Comparison of ENCODE assay signal across 8 mouse cellular contexts in the genomic region with DNA sequence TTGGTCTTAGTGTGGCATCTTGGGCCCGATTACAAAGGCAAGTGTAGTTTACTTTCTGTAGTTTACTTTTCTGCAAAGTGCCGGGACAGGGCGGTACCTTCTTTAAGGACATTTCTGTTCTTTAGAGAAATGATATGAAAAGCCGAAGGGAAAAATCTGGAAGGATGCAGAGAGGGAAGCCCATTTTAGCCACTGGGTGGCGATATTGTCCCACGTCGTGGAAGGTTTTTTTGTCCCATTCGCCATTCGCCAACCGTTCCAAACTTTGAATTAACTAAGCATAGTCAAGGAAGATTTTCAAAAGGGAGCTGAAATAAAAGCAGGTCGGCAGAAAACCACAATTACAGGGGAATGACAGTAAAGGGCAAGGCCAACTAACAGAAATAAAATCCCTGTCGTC. TPM values are rescaled to one million over a fixed set of nuclear protein-coding genes. Genes with fewer than 3 reads are reported as not detected.
A peak's percentile ranks its signal among the peaks of the same experiment; 100 is the strongest.
DNase-seq lines count a peak whose midpoint lies in the region; ATAC-seq and TF ChIP-seq lines count a peak whose summit lies in the region.

No protein-coding gene starts in this region.

- peaks cover 2 to 5% of the 10 kb centered on the region in 2 experiments; a peak in 2 of 4 replicates for H3K27me3 ChIP-seq in MEL (ENCODE audit: control insufficient read depth in 1 of 2, insufficient read depth in 2 of 2, low read length in 2 of 2)
- H3K27me3 ChIP-seq in forebrain, embryonic 11.5 days (ENCODE audit: control insufficient read depth, insufficient read depth, low read length): no peaks in the 10 kb centered on the region
- no peaks in the 10 kb centered on the region for H3K27me3 ChIP-seq in heart, embryonic 16.5 days (ENCODE audit: control insufficient read depth, insufficient read depth, low read length)
- no peaks in the 10 kb centered on the region for H3K27me3 ChIP-seq in lung, embryonic 16.5 days (ENCODE audit: control insufficient read depth, insufficient read depth, low read depth, low read length)

- 0 out of 2 replicates have a peak, but pooled peaks have one; percentile 33 for ATAC-seq in forebrain, embryonic 11.5 days (replicated peaks; ENCODE audit: low FRiP score)
- ATAC-seq in heart, embryonic 16.5 days (replicated peaks; ENCODE audit: extremely low read depth, insufficient read depth, low FRiP score): no peak
- peak; percentile 45; the same call in 1 of the 2 replicates for ATAC-seq in lung, embryonic 16.5 days (ENCODE audit: low read depth)
- ATAC-seq in activated CD4-positive, CD25-positive, alpha-beta regulatory T cell, adult 4 months: no peak

- H3K4me3 ChIP-seq in MEL (ENCODE audit: control insufficient read depth in 1 of 2, insufficient read depth in 1 of 2, low read depth in 2 of 2, low read length in 2 of 2): no peak overlapping the region
- no peak overlapping the region for H3K4me3 ChIP-seq in bone marrow macrophage, adult 2 months (ENCODE audit: insufficient read depth, low read length)
- H3K4me3 ChIP-seq in forebrain, embryonic 11.5 days (ENCODE audit: low read depth, low read length): no peak overlapping the region
- peak overlapping the region; percentile 12 for H3K4me3 ChIP-seq in heart, embryonic 16.5 days (ENCODE audit: low read length)
- H3K4me3 ChIP-seq in lung, embryonic 16.5 days (ENCODE audit: low read length): peak overlapping the region; percentile 13; the same call in 1 of the 2 replicates

- peak; percentile 66 for DNase-seq in MEL (ENCODE audit: low read depth, low spot score)
- DNase-seq in forebrain, embryonic 11.5 days (ENCODE audit: low spot score): peak; percentile 84
- DNase-seq in large intestine, adult 2 months (ENCODE audit: low read depth, low spot score): peak; percentile 47
- DNase-seq in retina, postnatal 1 day: peak; percentile 77

- TF ChIP-seq CTCF in MEL (IDR thresholded peaks at IDR 0.05 in 2 of 3, conservative IDR thresholded peaks at IDR 0.05 in 1 of 3; ENCODE audit: control insufficient read depth in 1 of 3, insufficient read depth in 1 of 3, low read depth in 2 of 3, low read length in 3 of 3, poor library complexity in 1 of 3, severe bottlenecking in 1 of 3): peak; percentile 75 to 86 (median 78)
- TF ChIP-seq CTCF in bone marrow macrophage, adult 2 months (IDR thresholded peaks at IDR 0.05; ENCODE audit: low read depth, low read length): peak; percentile 65

- no peak overlapping the region for H3K4me2 ChIP-seq in forebrain, embryonic 11.5 days (ENCODE audit: low read depth, low read length, severe bottlenecking)
- H3K4me2 ChIP-seq in heart, embryonic 16.5 days (ENCODE audit: low read depth, low read length): peak overlapping the region; percentile 45
- peak overlapping the region; percentile 50 for H3K4me2 ChIP-seq in lung, embryonic 16.5 days (ENCODE audit: low read depth, low read length)

- H3K4me1 ChIP-seq in MEL (ENCODE audit: control insufficient read depth in 1 of 2, insufficient read depth in 2 of 2, low read length in 2 of 2): no peaks in the 10 kb centered on the region
- no peaks in the 10 kb centered on the region for H3K4me1 ChIP-seq in bone marrow macrophage, adult 2 months (ENCODE audit: control insufficient read depth, insufficient read depth, low read length)
- no peaks in the 10 kb centered on the region for H3K4me1 ChIP-seq in forebrain, embryonic 11.5 days (replicated peaks; ENCODE audit: control insufficient read depth, insufficient read depth, low read length)
- peaks cover 2% of the 10 kb centered on the region; the same call in 1 of the 2 replicates for H3K4me1 ChIP-seq in heart, embryonic 16.5 days (ENCODE audit: control insufficient read depth, insufficient read depth, low read length)
- H3K4me1 ChIP-seq in lung, embryonic 16.5 days (replicated peaks; ENCODE audit: control insufficient read depth, insufficient read depth, low read length): no peaks in the 10 kb centered on the region

- TF ChIP-seq RAD21 in MEL (IDR thresholded peaks at IDR 0.05; ENCODE audit: low read depth, low read length): peak; percentile 92

- H3K9ac ChIP-seq in MEL (ENCODE audit: control insufficient read depth, low read depth, low read length, poor library complexity, severe bottlenecking): no peak overlapping the region
- H3K9ac ChIP-seq in forebrain, embryonic 11.5 days (ENCODE audit: low read length): no peak overlapping the region
- peak overlapping the region; percentile 38; the same call in 1 of the 2 replicates for H3K9ac ChIP-seq in heart, embryonic 16.5 days (ENCODE audit: low read length)
- H3K9ac ChIP-seq in lung, embryonic 16.5 days (ENCODE audit: low read length): no peak overlapping the region

- H3K36me3 ChIP-seq in MEL (ENCODE audit: control insufficient read depth in 1 of 2, insufficient read depth in 2 of 2, low read length in 2 of 2): no peaks in the 10 kb centered on the region
- H3K36me3 ChIP-seq in forebrain, embryonic 11.5 days (ENCODE audit: control insufficient read depth, insufficient read depth, low read length): no peaks in the 10 kb centered on the region
- H3K36me3 ChIP-seq in heart, embryonic 16.5 days (ENCODE audit: control insufficient read depth, insufficient read depth): no peaks in the 10 kb centered on the region
- no peaks in the 10 kb centered on the region for H3K36me3 ChIP-seq in lung, embryonic 16.5 days (ENCODE audit: control insufficient read depth, insufficient read depth, low read length)

- no peaks in the 10 kb centered on the region for H3K9me3 ChIP-seq in MEL (replicated peaks; ENCODE audit: insufficient read depth, low read length)
- H3K9me3 ChIP-seq in forebrain, embryonic 11.5 days (ENCODE audit: control insufficient read depth, low read length): no peaks in the 10 kb centered on the region
- H3K9me3 ChIP-seq in heart, embryonic 16.5 days (replicated peaks; ENCODE audit: control insufficient read depth, low read length): no peaks in the 10 kb centered on the region
- no peaks in the 10 kb centered on the region for H3K9me3 ChIP-seq in lung, embryonic 16.5 days (ENCODE audit: control insufficient read depth, low read length)

- WGBS in forebrain, embryonic 11.5 days: 7% methylated on average over 12 of the region's 12 CpGs
- 5% methylated on average over 12 of the region's 12 CpGs for WGBS in heart, embryonic 16.5 days
- 2% methylated on average over 12 of the region's 12 CpGs for WGBS in large intestine, adult 2 months
- WGBS in lung, embryonic 16.5 days: 3% methylated on average over 12 of the region's 12 CpGs

- no peak for TF ChIP-seq POLR2A in MEL (IDR thresholded peaks at IDR 0.05; ENCODE audit: control insufficient read depth in 1 of 2, insufficient read depth in 1 of 2, low read depth in 1 of 2, low read length in 2 of 2, poor library complexity in 1 of 2)
- no peak for TF ChIP-seq POLR2A in bone marrow macrophage, adult 2 months (IDR thresholded peaks at IDR 0.05; ENCODE audit: borderline replicate concordance, low read depth, low read length)

- H3K79me2 ChIP-seq in MEL (ENCODE audit: control insufficient read depth, insufficient read depth, low read length, poor library complexity): no peaks in the 10 kb centered on the region

- no peak overlapping the region for H3K27ac ChIP-seq in MEL (ENCODE audit: control insufficient read depth, low read depth, low read length)
- H3K27ac ChIP-seq in bone marrow macrophage, adult 2 months (ENCODE audit: insufficient read depth, low read depth, low read length): no peak overlapping the region
- no peak overlapping the region for H3K27ac ChIP-seq in forebrain, embryonic 11.5 days (ENCODE audit: low read depth, low read length)
- no peak overlapping the region for H3K27ac ChIP-seq in heart, embryonic 16.5 days (ENCODE audit: low read length)
- no peak overlapping the region for H3K27ac ChIP-seq in lung, embryonic 16.5 days (ENCODE audit: low read length)

- TF ChIP-seq EP300 in MEL (IDR thresholded peaks at IDR 0.05; ENCODE audit: low read depth in 1 of 2, low read length in 2 of 2): no peak

TF ChIP-seq in MEL, 35 proteins besides CTCF, POLR2A, EP300 and RAD21:
- TF ChIP-seq ZNF384 (IDR thresholded peaks at IDR 0.05; ENCODE audit: low read depth, low read length): peak; percentile 53; the same call in 1 of the 2 replicates
- TF ChIP-seq ZC3H11A (IDR thresholded peaks at IDR 0.05; ENCODE audit: low read depth, low read length): peak; percentile 60
- TF ChIP-seq SMC3 (IDR thresholded peaks at IDR 0.05; ENCODE audit: low read depth, low read length): peak; percentile 67
- no peak for TF ChIP-seq GABPA (IDR thresholded peaks at IDR 0.05; ENCODE audit: low read depth, low read length)

RNA-seq across cellular contexts. Expression of a gene that starts 13.3 kb away (rescaled TPM):
- total RNA-seq in MEL (2012; rRNA removed): 9.2 and 9.7 TPM in 2 replicates
- 10 to 100 TPM in 1 of 2 experiments, not detected in 1; 13.6 TPM for polyA plus RNA-seq in MEL (2012; ENCODE audit: insufficient read depth in 1 of 2, insufficient read length in 2 of 2, low read depth in 1 of 2, low replicate concordance in 2 of 2, missing spikeins in 1 of 2)
- 6.5 and 7.7 TPM in 2 replicates for polyA plus RNA-seq in bone marrow macrophage, adult 2 months (2012; ENCODE audit: insufficient read depth, insufficient read length, missing spikeins)
- 19.9 and 21.1 TPM in 2 replicates for polyA plus RNA-seq in forebrain, embryonic 11.5 days (2014; fragmentation: Nextera tagmentation; extraction: Ambion mirVana)
- polyA plus RNA-seq in heart, embryonic 16.5 days (2015; fragmentation: Nextera tagmentation; extraction: Ambion mirVana): 15.1 and 15.2 TPM in 2 replicates
- 1.9 and 2.5 TPM in 2 replicates for polyA plus RNA-seq in large intestine, adult 2 months (2012; rRNA removed)
- polyA plus RNA-seq in lung, embryonic 16.5 days (2015; fragmentation: Nextera tagmentation; extraction: Ambion mirVana): 12.4 and 13.7 TPM in 2 replicates
- polyA plus RNA-seq in activated CD4-positive, CD25-positive, alpha-beta regulatory T cell, adult 4 months (2017; shearing (Covaris generic)): 1 to 10 TPM; 6.0 to 8.9 TPM

RNA-seq across cellular contexts. Expression of a gene that starts 38.5 kb away (rescaled TPM):
- 0.31 TPM in 1 of 2 replicates, not detected in the other for total RNA-seq in MEL (2012; rRNA removed)
- polyA plus RNA-seq in MEL (2012; ENCODE audit: insufficient read depth in 1 of 2, insufficient read length in 2 of 2, low read depth in 1 of 2, low replicate concordance in 2 of 2, missing spikeins in 1 of 2): under 1 TPM in 1 of 2 experiments, not detected in 1; 0.52 TPM
- polyA plus RNA-seq in bone marrow macrophage, adult 2 months (2012; ENCODE audit: insufficient read depth, insufficient read length, missing spikeins): not detected in 2 replicates
- polyA plus RNA-seq in forebrain, embryonic 11.5 days (2014; fragmentation: Nextera tagmentation; extraction: Ambion mirVana): not detected in 2 replicates
- 0.30 TPM in 1 of 2 replicates, not detected in the other for polyA plus RNA-seq in heart, embryonic 16.5 days (2015; fragmentation: Nextera tagmentation; extraction: Ambion mirVana)
- 0.24 and 0.40 TPM in 2 replicates for polyA plus RNA-seq in large intestine, adult 2 months (2012; rRNA removed)
- not detected in 2 replicates for polyA plus RNA-seq in lung, embryonic 16.5 days (2015; fragmentation: Nextera tagmentation; extraction: Ambion mirVana)
- polyA plus RNA-seq in activated CD4-positive, CD25-positive, alpha-beta regulatory T cell, adult 4 months (2017; shearing (Covaris generic)): not detected

Comparison
In these comparisons a context has a peak if more than half of its experiments do, and no peak if none do; other contexts are left out.
1. H3K4me3 ChIP-seq: peak in heart, embryonic 16.5 days (single experiment) and lung, embryonic 16.5 days (single experiment); none in MEL (0 of 2), bone marrow macrophage, adult 2 months (single experiment) and forebrain, embryonic 11.5 days (single experiment).
2. ATAC-seq: peak in forebrain, embryonic 11.5 days (single experiment) and lung, embryonic 16.5 days (single experiment); none in heart, embryonic 16.5 days (single experiment) and activated CD4-positive, CD25-positive, alpha-beta regulatory T cell, adult 4 months (single experiment).
3. Peak in every context shown above with its lines, with median percentiles within 50 percentile points of each other: DNase-seq.